Mouse (Mus musculus) T-helper 1 cell (primary cell): ENCODE results near the gene Ssh2.
"Not testable (repeated sequence)": the region's sequence is repeated elsewhere in the genome, so short reads cannot be mapped to it uniquely, and the experiment has no call there.

Experiments used
- in situ Hi-C: fragments of 300-600 bp; cut with MboI, MseI; formaldehyde crosslinking; loops from one replicate; pipeline ENCODE4 v1.15.1; 2025; ENCODE audit warnings: high pct_unique_total_duplicates

Gene Ssh2

GRCm38 (mm10) chr11:77348142-77348741, 132.2 kb downstream of the Ssh2 start:
- in situ Hi-C loops = loop anchor here (5.0 kb wide), 1 partner anchor 99 kb away; no protein-coding TSS in a partner anchor

- in situ Hi-C loops = loop anchor here (5.0 kb wide), 1 partner anchor 98 kb away; no protein-coding TSS in a partner anchor
Measured at GRCm38 (mm10) chr11:77348985-77349384, 132.9 kb downstream of the Ssh2 start.

GRCm38 (mm10) chr11:77349698-77350097, 133.6 kb downstream of the Ssh2 start:
- in situ Hi-C loops = loop anchor here (5.0 kb wide), 2 partner anchors 48 to 98 kb away; no protein-coding TSS in a partner anchor

GRCm38 (mm10) chr11:77355055-77355454, 139.0 kb downstream of the Ssh2 start:
- in situ Hi-C loops = no loop called here

GRCm38 (mm10) chr11:77357839-77358238, 141.8 kb downstream of the Ssh2 start:
- in situ Hi-C loops = no loop called here

GRCm38 (mm10) chr11:77363476-77363875, 147.4 kb downstream of the Ssh2 start:
- in situ Hi-C loops = no loop called here

GRCm38 (mm10) chr11:77364376-77364775, 148.3 kb downstream of the Ssh2 start:
- in situ Hi-C loops = no loop called here

GRCm38 (mm10) chr11:77365706-77366386, 149.8 kb downstream of the Ssh2 start:
- in situ Hi-C loops = no loop called here

- in situ Hi-C loops = no loop called here
Measured at GRCm38 (mm10) chr11:77367541-77368270, 151.6 kb downstream of the Ssh2 start.

GRCm38 (mm10) chr11:77369188-77369840, 153.2 kb downstream of the Ssh2 start:
- in situ Hi-C loops = no loop called here

- in situ Hi-C loops = no loop called here
Measured at GRCm38 (mm10) chr11:77369841-77370191, 153.7 kb downstream of the Ssh2 start.

GRCm38 (mm10) chr11:77371088-77371487, 155.0 kb downstream of the Ssh2 start:
- in situ Hi-C loops = no loop called here

- in situ Hi-C loops = no loop called here
Measured at GRCm38 (mm10) chr11:77371696-77372095, 155.6 kb downstream of the Ssh2 start.

- in situ Hi-C loops = no loop called here
Measured at GRCm38 (mm10) chr11:77372196-77372904, 156.3 kb downstream of the Ssh2 start.

- in situ Hi-C loops = no loop called here
Measured at GRCm38 (mm10) chr11:77378622-77379021, 162.5 kb downstream of the Ssh2 start.

- in situ Hi-C loops = no loop called here
Measured at GRCm38 (mm10) chr11:77381174-77381573, 165.1 kb downstream of the Ssh2 start.

GRCm38 (mm10) chr11:77384151-77384550, 168.1 kb downstream of the Ssh2 start:
- in situ Hi-C loops = no loop called here

GRCm38 (mm10) chr11:77385706-77386690, 169.9 kb downstream of the Ssh2 start:
- in situ Hi-C loops = no loop called here

GRCm38 (mm10) chr11:77388197-77388596, 172.1 kb downstream of the Ssh2 start:
- in situ Hi-C loops = not testable (repeated sequence)

- in situ Hi-C loops = loop anchor here (5.0 kb wide), 1 partner anchor 43 kb away; no protein-coding TSS in a partner anchor
Measured at GRCm38 (mm10) chr11:77395539-77395938, 179.5 kb downstream of the Ssh2 start.
